Mouse (Mus musculus) cerebellum, adult 2 months (tissue): ENCODE measurements around the gene Aox1. TPM values are rescaled to one million over a fixed set of nuclear protein-coding genes. Genes with fewer than 3 reads are reported as not detected.
A peak's percentile ranks its signal among the peaks of the same experiment; 100 is the strongest.
"Not testable (repeated sequence)": the region's sequence is repeated elsewhere in the genome, so short reads cannot be mapped to it uniquely, and the experiment has no call there.

Experiments
- DNase-seq, 2 experiments: peaks; one replicate each; pipeline ENCODE4 v3.0.0; 2021
- H3K27ac ChIP-seq: fragments of 200-500 bp; 2 replicates; pipeline ENCODE4 v1.5.1; 2012; ENCODE audit warnings: low read length, control low read depth, inconsistent platforms; ENCODE audit not compliant: insufficient read depth
- H3K27me3 ChIP-seq: fragments of 200-500 bp; 2 replicates; pipeline ENCODE4 v1.6.1; 2012; ENCODE audit warnings: inconsistent platforms, mild to moderate bottlenecking, low read length, moderate library complexity; ENCODE audit not compliant: control insufficient read depth, insufficient read depth
- H3K4me1 ChIP-seq: fragments of 200-500 bp; 2 replicates; pipeline ENCODE4 v1.6.1; 2011; ENCODE audit warnings: low read length; ENCODE audit not compliant: control insufficient read depth, insufficient read depth
- H3K4me3 ChIP-seq: fragments of 200-500 bp; replicated peaks from 2 replicates; pipeline ENCODE3; 2011; ENCODE audit warnings: mild to moderate bottlenecking, low read depth, low read length, control low read depth; ENCODE audit not compliant: insufficient read depth
- CTCF ChIP-seq: fragments of 200-500 bp; IDR thresholded peaks from 2 replicates; pipeline ENCODE4 v1.5.1; 2011; ENCODE audit warnings: low read depth, mild to moderate bottlenecking, control low read depth, low read length, moderate library complexity, borderline replicate concordance; ENCODE audit not compliant: insufficient read depth
- POLR2A ChIP-seq: fragments of 200-500 bp; IDR thresholded peaks from 2 replicates; pipeline ENCODE4 v1.6.1; 2011; ENCODE audit warnings: low read length, control low read depth, borderline replicate concordance; ENCODE audit not compliant: insufficient read depth
- WGBS: fragments of 180-500 bp; shearing (Covaris S2); methylation state at CpG from one replicate; pipeline ENCODE4 v1.1.7; 2018; 5-methylcytosine and 5-hydroxymethylcytosine counted together
- polyA plus RNA-seq: library from polyadenylated mRNA; depleted of rRNA; stranded (reverse); fragments of >200 nt; gene quantifications from 2 replicates; pipeline ENCODE4 v1.2.3, GENCODE M21; 2012

The Aox1 gene
- polyA plus RNA-seq, 1 experiment, result 5.1 TPM

DNA sequence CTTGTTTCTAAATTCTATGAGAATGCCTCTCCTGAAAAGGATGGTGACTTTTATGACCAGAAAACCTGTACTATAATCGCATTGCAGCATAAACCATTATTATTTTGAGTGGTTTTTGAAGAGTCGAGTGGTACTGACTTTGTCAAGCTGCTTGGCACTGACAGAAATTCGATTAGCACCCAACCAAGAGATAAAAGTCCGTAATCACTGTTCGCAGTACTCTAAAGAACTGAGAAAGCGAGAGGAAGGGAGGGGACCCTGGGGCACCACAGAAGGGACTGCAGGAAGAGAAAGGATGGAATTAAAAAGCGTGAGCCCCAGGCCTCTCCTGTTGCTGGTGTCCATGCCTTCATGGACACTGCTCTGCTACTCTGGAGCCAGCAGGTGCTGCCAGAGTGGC is 2.0 kb upstream of the Aox1 start:
- Histone ChIP-seq H3K27me3 (no peaks in the 10 kb centered on the region), H3K27ac (no peak overlapping the region), H3K4me1 (peaks cover 7% of the 10 kb centered on the region), H3K4me3 (no peak overlapping the region)
- no peak for DNase-seq
- no peak for TF ChIP-seq POLR2A
- no peak for TF ChIP-seq CTCF
- 83% methylated on average over 7 of the region's 7 CpGs for WGBS

DNA sequence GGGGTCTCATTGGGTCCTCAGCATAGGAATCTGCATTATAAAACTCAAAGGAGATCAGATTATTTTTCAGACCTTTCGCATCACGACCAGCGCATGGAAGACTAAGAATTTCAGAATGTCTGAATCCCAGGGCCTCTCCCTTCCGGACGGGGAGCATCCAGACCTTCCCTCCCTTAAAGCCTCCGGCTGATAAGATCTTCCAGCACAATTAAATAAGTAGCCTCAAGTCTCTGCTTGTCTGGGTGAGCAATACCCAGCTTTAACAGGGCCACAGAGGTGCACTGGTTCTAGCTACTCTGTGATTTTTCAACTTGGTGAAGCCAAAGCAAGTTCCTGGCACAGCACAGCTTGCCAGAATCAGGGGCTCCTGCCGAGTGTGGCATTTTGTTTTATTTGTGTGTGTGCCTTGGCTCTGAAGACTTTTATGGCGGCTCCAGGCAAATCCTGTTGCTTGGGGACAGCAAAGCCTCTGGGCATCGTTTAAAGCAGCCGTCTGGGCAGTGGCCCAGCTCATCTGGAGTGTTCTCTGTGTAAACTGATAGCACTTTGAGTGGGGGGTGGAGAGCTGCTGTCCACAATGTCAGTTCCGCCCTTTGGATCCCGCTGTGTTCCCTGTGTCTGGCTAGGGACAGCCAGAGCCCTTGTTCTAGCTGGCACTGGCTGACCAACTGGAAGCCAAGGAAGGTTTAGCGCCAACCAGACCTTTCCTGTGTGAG is 583 bp downstream of the Aox1 start:
- H3K4me1 ChIP-seq, result peaks cover 7% of the 10 kb centered on the region
- WGBS, result 14% methylated on average over 13 of the region's 13 CpGs
- H3K4me3 ChIP-seq, result peak overlapping the region; percentile 66
- H3K27me3 ChIP-seq, result no peaks in the 10 kb centered on the region
- DNase-seq, result peak; percentile 74 to 79
- peak overlapping the region; percentile 84 for H3K27ac ChIP-seq
- TF ChIP-seq POLR2A, result no peak
- TF ChIP-seq CTCF, result no peak

DNA sequence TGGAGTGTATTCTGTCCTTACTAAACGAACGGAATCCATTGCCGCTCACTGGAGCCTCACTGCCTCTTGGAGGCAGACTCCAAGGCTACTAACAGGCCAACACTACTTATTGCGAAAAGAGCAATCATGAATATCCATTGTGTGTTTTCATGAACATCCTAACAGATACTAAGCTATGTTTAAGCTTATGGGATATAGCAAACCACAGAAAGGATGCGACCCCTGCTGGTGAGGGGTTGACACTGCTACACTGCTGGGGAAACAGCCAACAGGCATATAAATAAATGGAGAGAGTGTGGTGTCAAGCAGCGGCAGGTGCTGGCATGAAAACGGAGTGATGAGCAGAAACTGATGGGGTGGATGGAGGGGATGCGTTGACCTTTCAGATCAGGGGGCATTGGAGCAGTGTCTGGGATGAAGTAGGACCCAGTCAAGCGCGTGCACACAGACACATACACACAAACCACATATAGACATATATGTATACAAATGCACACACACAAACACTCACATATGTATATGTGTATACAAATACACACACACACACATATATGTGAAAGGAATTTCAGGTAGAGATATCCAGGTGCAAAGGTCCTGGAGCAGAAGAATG is 1.5 kb downstream of the Aox1 start:
- H3K4me3 ChIP-seq, result no peak overlapping the region
- H3K27me3 ChIP-seq, result no peaks in the 10 kb centered on the region
- DNase-seq, result peak; percentile 38 to 60
- H3K27ac ChIP-seq, result no peak overlapping the region
- peak; percentile 58 for TF ChIP-seq CTCF
- no peak for TF ChIP-seq POLR2A
- H3K4me1 ChIP-seq, result peaks cover 7% of the 10 kb centered on the region
- WGBS, result 69% methylated on average over 10 of the region's 10 CpGs

DNA sequence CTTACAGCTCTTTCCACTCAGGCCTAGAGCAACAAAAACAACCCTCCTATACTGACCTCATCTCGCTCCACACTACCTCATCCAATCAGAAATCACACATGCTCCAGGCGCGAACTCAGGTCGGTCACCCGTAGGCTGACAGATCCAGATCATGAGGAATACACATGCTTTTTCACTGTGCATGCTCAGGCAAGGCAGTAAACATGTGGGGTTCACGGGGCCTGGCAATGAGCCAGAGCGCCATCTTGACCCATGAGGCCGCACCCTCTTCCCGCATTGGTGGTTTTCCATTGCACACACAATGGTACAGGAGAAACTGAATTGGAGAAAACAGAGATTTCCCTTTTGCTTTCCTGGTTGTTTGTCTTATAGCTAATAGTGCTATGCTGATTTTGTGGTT is 7.6 kb downstream of the Aox1 start:
- not testable (repeated sequence) for H3K27ac ChIP-seq, H3K4me1 ChIP-seq, DNase-seq, H3K27me3 ChIP-seq, H3K4me3 ChIP-seq
- WGBS, result 92% methylated on average over 9 of the region's 9 CpGs

DNA sequence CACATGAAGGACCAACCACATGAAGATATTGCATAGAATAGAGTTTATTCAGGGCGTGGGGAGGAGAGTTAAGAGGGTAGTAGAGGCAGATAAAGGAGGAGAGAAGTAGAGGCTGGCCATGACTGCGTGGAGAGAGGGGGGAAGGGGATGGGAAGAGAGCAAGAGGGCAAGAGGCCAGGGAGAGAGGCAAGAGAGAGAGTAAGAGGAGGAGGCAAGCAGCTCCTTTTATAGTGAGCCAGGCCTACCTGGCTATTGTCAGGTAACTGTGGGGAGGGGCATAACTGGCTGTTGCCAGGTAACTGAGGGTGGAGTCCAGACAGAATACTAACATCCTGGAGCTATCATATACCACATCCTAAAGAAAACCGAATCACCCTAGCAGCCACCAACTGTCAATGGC is 15.3 kb downstream of the Aox1 start:
- Histone ChIP-seq H3K27me3 (no peaks in the 10 kb centered on the region), H3K4me3 (no peak overlapping the region), H3K4me1 (peaks cover 22% of the 10 kb centered on the region), H3K27ac (peak overlapping the region; percentile 87)
- TF ChIP-seq CTCF (no peak), POLR2A (no peak)
- 35% methylated on average over 3 of the region's 3 CpGs for WGBS
- peak in 1 of 2 experiments; percentile 38 for DNase-seq

DNA sequence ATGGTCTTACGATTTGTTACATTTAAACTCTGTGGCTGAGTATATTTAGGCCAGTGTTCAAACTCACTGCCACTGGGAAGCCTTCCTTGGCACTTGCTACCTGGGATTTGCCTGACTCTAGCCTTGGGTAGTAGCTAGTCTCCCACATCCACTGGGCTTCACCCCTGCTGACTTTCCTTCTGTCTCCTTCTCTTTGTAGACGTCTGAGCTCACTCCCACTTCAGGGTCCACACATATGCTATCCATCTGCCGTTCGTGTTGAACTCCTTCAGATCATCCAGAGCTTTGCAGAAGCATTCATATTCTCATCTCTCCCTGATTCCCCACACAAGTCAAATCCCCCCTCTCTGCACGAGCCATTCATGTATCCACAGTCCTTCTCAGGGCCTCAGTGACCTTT is 15.8 kb downstream of the Aox1 start:
- peak; percentile 83 to 95 for DNase-seq
- peaks cover 22% of the 10 kb centered on the region for H3K4me1 ChIP-seq
- 4% methylated on average over 5 of the region's 5 CpGs for WGBS
- H3K27ac ChIP-seq, result peak overlapping the region; percentile 86
- TF ChIP-seq CTCF (no peak), POLR2A (no peak)
- no peak overlapping the region for H3K4me3 ChIP-seq
- H3K27me3 ChIP-seq, result no peaks in the 10 kb centered on the region

DNA sequence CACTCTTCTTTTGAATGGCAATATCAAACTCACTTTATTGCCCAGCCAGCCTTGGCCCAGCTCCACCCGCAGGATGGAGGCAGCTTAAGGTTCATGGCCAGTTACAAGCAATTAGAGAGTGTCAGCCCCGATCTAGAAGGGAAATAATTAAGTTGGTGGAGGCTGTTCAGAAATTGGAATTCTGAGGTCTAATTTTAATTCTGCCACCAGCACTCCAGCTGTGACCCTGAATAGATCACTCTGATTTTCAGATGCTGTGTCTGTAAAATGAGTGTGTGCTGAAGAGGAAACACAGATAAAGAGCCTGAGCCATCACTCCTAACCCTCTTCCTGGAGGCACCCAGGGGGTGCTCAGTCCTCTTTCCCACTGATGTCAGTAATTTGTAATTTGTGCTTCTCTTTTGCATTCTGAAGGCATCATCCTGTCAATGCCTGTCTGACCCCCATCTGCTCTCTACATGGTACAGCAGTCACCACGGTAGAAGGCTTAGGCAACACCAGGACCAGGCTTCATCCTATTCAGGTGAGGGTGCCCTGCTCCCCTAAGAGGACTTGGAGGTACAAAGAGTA is 17.1 kb downstream of the Aox1 start:
- TF ChIP-seq CTCF, result no peak
- TF ChIP-seq POLR2A, result no peak
- peaks cover 22% of the 10 kb centered on the region for H3K4me1 ChIP-seq
- H3K27me3 ChIP-seq, result no peaks in the 10 kb centered on the region
- peak overlapping the region; percentile 39; the same call in 1 of the 2 replicates for H3K27ac ChIP-seq
- H3K4me3 ChIP-seq, result no peak overlapping the region
- peak; percentile 15 to 31 for DNase-seq
- WGBS, result 18% methylated on average over 3 of the region's 3 CpGs

DNA sequence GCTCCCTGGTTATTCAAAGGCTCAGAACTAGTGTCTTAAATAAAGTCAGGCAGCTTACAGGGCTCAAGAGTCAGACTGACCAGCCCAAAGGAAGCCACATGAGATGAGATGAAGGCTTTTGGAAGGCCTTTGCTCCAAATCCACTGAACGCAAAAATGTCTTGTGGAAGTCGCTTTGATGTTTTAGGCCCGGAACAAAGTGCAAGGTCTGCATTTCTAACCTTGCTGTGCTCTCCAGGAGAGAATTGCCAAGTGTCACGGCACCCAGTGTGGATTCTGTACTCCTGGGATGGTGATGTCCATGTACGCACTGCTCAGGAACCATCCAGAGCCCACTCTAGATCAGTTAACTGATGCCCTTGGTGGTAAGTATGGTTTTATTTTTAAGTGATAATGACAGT is 19.4 kb downstream of the Aox1 start:
- WGBS, result 91% methylated on average over 5 of the region's 5 CpGs
- Histone ChIP-seq H3K4me3 (no peak overlapping the region), H3K4me1 (peaks cover 22% of the 10 kb centered on the region), H3K27ac (no peak overlapping the region), H3K27me3 (no peaks in the 10 kb centered on the region)
- TF ChIP-seq POLR2A (no peak), CTCF (no peak)
- DNase-seq, result no peak
